Mouse (Mus musculus) heart, adult 2 months (tissue): ENCODE measurements around the gene Dusp16.

Experiments
- CTCF ChIP-seq: fragments of 200-600 bp; IDR thresholded peaks from 2 replicates; pipeline ENCODE4 v1.8.1; 2022; ENCODE audit warnings: antibody characterized with exemption, mild to moderate bottlenecking, moderate library complexity
- EP300 ChIP-seq: fragments of 200-500 bp; IDR thresholded peaks from 2 replicates; pipeline ENCODE4 v1.6.1; 2011; ENCODE audit warnings: low read depth, low read length, control low read depth; ENCODE audit not compliant: insufficient read depth
- POLR2A ChIP-seq: fragments of 200-500 bp; IDR thresholded peaks from 2 replicates; pipeline ENCODE4 v1.6.1; 2011; ENCODE audit warnings: mild to moderate bottlenecking, low read depth, low read length, control low read depth; ENCODE audit not compliant: insufficient read depth

GRCm38 (mm10) chr6:134773961-134774360 is 18.5 kb downstream of the Dusp16 start:
- TF ChIP-seq EP300 (no peak), CTCF (no peak), POLR2A (no peak)
